Mouse (Mus musculus): ENCODE measurements around the gene Por.
A peak's percentile ranks its signal among the peaks of the same experiment; 100 is the strongest.

Gene Por

GRCm38 (mm10) chr5:135657128-135657527 lies 12.7 kb upstream of the Por start:
- DNase-seq (ENCODE audit: low read depth) = no peak

GRCm38 (mm10) chr5:135657703-135658373 lies 12.0 kb upstream of the Por start:
- DNase-seq (ENCODE audit: low read depth) = peak; percentile 36

GRCm38 (mm10) chr5:135659956-135660355 lies 9.9 kb upstream of the Por start:
- DNase-seq (ENCODE audit: low read depth) = no peak

DNA sequence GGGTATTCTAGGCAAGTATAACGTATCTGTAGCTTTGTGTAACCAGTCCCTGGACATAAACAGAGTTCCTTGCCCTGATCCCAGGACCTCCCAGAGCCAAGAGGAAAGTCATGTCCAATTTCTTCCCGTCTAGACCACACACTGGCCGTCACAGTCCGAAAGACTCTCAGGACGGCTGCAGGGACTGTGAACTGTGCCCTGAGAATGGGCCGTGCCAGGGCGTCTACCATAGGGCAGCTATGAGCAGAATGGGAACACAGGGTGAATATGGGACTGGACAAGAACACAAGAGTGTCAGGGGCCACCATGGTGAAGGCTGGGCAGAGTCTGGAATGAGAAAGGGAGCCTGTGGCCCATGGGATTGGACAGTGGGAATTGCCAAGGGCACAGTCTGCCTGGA lies 9.3 kb upstream of the Por start:
- no peak for DNase-seq (ENCODE audit: low read depth)

DNA sequence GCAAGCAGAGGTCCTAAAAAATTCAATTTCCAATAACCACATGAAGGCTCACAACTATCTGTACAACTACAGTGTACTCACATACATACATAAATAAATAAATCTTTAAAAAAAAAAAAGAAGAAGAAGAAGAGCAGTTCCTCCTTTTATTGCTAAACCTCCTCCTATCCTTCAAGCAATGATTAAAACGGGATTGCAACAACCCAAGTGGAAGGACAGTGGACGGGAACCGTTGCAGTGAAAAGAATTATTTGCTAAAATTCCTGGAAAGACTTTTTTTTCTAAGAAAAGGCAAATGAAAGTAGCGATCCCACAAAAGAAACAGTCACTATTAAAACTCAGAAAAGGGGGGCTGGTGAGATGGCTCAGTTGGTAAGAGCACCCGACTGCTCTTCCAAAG lies 2.9 kb upstream of the Por start:
- DNase-seq (ENCODE audit: low read depth) = no peak

DNA sequence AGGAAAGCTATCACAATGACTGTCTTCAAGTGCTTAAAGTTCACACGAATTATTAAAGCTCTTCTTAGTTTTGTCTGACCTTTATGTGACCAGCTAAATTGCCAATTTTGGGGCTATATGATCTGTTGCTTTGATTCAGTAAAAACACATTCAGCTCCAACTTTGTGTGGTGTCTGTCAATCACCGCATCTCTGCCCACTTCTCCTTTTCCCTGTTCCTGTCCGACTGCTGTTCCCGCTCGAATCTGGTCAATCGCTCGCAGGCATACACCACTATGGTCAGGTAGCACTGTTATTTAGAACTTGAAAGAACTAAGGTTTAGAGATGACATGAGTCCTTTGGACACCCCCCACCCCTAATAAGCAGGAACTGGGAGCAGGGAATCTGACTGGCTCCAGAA lies 1.8 kb upstream of the Por start:
- DNase-seq (ENCODE audit: low read depth) = no peak

- no peak for DNase-seq (ENCODE audit: low read depth)
These were observed 1.0 kb downstream of the Por start for GRCm38 (mm10) chr5:135670881-135671280.

- no peak for DNase-seq (ENCODE audit: low read depth)
These were observed 2.7 kb downstream of the Por start for GRCm38 (mm10) chr5:135672509-135672908.

- no peak for DNase-seq (ENCODE audit: low read depth)
These were observed 3.1 kb downstream of the Por start for GRCm38 (mm10) chr5:135672980-135673379.

- DNase-seq (ENCODE audit: low read depth) = no peak
These were observed 4.5 kb downstream of the Por start for GRCm38 (mm10) chr5:135674349-135674775.

GRCm38 (mm10) chr5:135674821-135675220 lies 5.0 kb downstream of the Por start:
- DNase-seq (ENCODE audit: low read depth) = no peak

DNA sequence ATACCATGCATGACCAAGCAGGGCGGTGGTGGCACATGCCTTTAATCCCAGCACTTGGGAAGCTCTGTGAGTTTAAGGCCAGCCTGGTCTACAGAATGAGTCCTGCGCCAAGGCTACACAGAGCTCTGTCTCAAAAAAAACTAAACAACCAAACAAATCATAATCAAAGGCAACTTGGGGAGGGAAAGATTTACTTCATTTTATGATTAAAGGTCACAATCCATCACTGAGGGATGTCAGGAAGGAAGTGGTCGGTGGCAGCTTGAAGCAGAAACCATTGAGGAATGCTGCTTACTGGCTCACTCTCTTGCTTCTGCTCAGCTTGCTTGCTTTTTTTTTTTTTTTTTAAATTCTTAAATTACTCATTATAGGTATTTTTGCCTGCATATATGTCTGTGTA lies 6.9 kb downstream of the Por start:
- no peak for DNase-seq (ENCODE audit: low read depth)

DNA sequence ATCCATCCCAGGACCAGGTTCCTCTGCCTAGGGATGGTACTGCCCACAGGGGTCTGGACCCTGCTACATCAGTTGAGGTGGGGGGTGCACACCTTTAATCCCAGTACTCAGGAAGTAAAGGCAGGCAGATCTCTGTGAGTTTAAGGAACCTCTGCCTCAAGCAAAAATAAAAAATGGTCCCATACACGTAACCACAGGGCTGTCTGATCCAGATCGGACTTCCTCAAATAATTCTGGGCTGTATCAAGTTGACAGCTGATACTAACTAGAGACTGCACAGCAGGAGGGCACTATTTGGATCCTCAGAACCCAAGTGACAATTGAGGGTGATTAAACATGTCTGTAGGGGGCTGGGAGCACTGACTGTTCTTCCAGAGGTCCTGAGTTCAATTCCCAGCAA lies 7.4 kb downstream of the Por start:
- no peak for DNase-seq (ENCODE audit: low read depth)

GRCm38 (mm10) chr5:135678481-135678880 lies 8.6 kb downstream of the Por start:
- no peak for DNase-seq (ENCODE audit: low read depth)

DNA sequence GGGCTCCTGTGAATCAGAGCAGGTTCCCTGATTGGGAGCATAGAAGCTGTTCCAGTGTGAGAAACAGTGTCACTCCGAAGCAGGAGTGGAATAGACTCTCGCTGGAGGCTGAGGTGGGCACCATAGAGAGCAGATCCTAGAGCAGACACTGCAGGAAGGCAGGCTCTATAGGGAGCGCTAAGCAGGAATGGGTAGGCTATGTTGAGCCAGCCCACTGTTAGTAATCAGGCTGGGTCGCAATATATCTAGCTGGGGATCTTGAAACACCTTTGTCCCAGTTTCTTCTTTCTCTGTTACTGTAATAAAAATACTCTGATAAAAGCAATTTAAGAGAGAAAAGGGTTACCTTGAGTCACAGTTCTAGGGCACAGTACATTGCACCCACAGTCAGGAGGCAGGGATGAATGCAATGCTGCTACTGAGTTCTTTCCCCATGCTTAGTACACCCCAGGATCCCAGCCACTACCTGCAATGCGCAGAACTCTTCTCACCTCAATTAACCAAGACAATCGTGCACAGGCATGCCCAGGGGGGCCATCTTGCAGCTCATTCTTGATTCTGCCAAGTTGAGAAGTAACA lies 11.2 kb downstream of the Por start:
- DNase-seq (ENCODE audit: low read depth) = no peak

DNA sequence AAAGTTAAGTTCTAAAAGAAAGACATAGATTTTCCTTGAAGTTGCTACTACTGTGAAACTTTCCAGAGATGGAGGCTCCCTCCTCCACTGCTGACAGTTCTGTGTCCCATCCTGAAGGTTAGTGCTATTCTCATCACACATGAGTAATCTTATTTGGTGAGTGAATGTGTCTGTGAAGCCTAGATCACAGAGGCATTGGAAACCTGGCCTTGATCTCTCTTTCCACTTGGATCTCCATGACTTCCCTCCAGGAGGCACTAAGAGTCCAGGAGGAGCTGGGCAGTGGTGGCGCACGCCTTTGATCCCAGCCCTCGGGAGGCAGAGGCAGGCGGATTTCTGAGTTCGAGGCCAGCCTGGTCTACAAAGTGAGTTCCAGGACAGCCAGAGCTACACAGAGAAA lies 12.2 kb downstream of the Por start:
- no peak for DNase-seq (ENCODE audit: low read depth)

GRCm38 (mm10) chr5:135682942-135683570 lies 13.2 kb downstream of the Por start:
- no peak for DNase-seq (ENCODE audit: low read depth)

GRCm38 (mm10) chr5:135690401-135690800 lies 20.6 kb downstream of the Por start:
- no peak for DNase-seq (ENCODE audit: low read depth)

DNA sequence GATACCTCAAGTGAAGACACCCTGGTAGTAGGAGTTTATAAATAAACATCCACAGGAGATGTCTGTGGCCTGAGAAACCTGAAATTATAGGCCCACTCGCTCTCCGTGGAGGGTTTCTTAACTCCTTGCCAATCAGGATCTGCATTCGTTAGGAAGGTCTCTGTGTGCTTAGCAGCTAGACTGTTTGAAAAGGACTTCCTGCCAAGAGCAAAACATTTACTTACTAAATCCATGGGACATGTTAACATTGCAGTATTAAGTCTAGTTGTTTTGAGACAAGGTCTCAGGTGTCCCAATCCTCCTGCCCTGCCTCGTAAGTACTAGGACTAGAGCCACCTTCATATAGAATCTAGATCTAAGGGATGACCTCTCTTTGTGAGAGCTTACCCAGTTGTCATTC lies 21.4 kb downstream of the Por start:
- DNase-seq (ENCODE audit: low read depth) = no peak

DNA sequence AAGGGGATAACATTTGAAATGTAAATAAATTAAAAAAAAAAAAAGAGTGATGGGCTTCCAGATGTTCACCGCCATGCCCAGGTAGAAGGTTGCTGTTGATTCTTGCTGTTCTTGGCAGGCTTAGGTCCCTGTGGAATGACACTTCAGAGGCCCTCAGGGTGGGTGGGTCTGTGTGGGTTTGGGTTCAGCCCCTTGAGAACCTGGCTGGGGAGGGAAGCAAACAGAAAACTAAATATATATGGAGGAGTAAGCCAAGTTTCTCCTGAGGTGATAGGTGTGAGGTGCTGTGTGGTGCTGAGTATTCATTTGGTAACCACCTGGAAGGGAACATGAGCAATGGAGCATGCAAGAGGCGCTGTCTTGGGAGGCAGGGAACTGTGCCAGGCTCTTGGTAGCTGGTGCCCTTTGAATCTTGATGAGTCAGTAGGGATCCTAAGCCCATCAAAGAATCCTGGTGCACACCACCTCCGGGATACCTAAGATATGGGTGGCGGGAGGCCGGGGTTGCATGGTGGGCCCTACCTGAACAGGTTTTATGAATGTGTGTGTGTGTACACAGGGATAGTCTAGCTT lies 23.5 kb downstream of the Por start:
- DNase-seq (ENCODE audit: low read depth) = no peak

DNA sequence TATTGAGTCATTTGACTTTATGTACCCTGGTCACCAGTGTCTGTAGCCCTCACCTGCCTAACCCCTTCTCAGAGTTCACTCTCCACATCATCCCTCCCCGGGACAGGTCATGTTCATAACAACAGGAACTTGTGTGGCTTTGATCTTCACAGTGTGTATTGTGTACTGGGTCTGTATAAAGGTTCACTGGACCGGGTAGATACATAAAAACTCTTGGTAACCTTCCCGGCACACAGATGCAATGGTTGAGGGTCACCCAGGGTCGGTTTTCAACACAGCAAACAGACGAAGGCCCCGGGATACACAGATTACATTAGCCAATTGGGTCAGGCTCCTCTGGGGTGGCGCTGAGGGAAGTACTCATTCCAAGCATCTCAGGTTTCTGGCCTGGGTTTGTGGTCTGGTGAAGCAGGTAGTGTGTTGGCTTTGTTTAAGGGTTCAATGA lies 25.5 kb downstream of the Por start:
- DNase-seq (ENCODE audit: low read depth) = no peak

- no peak for DNase-seq (ENCODE audit: low read depth)
These were observed 27.9 kb downstream of the Por start for GRCm38 (mm10) chr5:135697711-135698111.

DNA sequence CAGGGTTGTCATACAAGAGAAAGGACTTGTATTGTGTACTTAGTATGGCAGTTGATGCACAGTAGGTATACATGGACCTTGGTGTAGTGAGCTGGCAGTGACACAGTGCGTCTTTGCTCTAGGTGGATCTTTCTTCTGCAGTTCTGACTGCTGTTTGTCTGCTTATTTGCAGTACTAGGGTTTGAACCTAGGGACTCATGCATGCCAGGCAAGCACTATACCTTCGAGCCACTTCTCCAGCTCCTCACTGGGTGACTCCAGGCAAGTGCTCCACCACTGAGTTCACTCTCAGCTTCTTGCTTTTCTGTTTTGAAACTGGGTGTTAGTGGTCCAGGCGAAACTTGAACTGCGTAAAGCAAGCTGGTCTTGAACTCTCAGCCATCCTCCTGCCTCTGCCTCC lies 31.8 kb downstream of the Por start:
- DNase-seq (ENCODE audit: low read depth) = no peak

Measured in c-Kit-positive CD71-positive TER-119-negative erythroid progenitor cells, embryonic 14.5 days (primary cell).